Mouse (Mus musculus) right cerebral cortex, postnatal 4 days (tissue): Measurements from ENCODE around the gene Scnn1g.

Experiments
- DNase-seq: peaks from one replicate; pipeline ENCODE4 v3.0.0-alpha.2; 2022

Scnn1g gene

DNA sequence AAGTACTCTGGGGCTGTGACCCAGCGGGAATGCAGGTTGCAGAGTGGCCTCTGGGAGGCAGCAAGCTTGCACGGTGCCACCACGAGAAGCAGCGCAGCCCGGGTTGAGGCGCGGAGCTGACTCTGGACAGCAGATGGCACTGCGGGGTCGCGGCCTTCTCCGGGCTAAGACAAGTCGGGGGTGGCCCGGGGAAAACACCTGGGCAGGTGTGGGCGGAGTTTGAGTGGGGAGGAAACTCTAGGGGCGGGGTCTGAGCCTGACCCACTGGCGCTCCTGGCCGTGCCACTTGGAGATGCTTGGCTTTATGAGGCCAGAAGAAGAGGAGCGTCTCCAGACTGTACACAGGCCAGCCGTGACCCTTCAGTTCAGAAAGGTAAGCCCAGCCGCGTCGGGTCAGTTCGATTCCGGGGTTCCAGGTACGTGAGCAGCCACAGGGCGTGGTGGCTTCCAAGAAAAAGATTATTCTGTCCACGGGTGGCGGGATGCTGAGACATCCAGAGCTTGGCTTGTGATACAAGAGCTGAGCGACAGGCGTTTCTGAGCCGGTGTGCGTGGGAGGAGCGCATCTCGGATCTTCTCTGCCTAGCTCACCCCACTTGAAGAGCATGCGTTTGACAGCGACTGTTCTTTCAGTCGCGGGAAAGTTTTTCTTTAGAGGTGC lies at the start of gene Scnn1g:
Gene Scnn1g, plus strand, starts transcription at position 309 of the 661 bp plus-strand sequence.
- DNase-seq, result peak; percentile 87

GRCm38 (mm10) chr7:121685140-121685984 lies 48.9 kb upstream of the Scnn1g start:
- no peak for DNase-seq

DNA sequence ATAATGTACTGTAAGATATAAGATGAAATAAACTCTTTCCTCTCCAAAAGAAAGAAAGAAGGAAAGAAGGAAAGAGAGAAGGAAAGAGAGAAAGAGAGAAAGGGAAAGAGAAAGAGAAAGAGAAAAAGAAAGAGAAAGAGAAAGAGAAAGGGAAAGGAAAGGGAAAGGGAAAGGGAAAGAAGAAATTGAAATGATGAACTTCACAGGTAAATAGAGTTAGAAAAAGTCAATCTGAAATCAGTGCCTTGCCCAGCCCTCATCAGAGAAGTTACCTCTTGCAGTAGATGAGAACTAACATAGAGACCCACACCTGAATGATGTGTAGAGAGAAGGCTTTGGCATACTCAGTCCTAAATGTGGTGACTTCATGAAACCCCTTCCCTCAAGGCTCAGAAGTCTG lies 44.9 kb upstream of the Scnn1g start:
- DNase-seq, result no peak

- no peak for DNase-seq
Measured at GRCm38 (mm10) chr7:121691803-121692202, 42.5 kb upstream of the Scnn1g start.

- DNase-seq, result no peak
Measured at GRCm38 (mm10) chr7:121697170-121697569, 37.1 kb upstream of the Scnn1g start.

GRCm38 (mm10) chr7:121697574-121697973 lies 36.7 kb upstream of the Scnn1g start:
- no peak for DNase-seq

DNA sequence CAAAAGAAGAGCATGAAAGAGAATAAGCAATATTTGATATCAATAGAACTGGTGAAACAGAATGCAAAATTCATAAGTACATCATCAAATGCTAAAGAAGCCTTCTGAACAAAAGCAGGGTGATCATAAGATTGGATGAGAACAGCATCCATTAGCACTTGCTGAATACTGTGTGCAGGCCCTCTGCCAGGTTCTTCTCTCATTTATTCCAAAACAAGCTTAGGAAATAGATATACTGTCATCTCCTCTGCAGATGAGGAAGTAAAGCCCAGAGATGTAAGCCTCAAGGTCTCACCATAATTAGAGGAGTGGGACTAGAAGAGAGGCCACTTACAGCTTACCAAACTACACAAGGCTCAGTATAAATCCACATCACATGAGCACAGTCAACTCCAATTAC lies 35.1 kb upstream of the Scnn1g start:
- DNase-seq, result no peak

DNA sequence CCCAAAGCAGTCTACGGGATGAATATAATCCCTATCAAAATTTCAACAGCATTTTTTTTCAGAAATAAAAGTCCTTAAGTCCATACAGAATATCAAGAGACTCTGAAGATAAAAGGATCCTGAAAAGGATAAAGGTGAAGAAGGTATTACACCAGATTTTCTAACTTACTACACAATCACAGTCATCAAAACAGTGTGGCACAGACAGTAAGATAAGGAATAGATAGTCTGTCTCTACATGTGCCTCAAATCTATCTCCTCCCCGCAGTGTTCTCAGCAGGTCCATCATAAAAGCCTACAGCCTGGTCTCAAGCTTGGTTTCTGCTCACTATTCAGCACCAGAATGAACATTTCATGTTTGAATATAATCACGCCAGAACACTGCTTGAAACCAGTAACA lies 33.8 kb upstream of the Scnn1g start:
- DNase-seq, result no peak

GRCm38 (mm10) chr7:121701983-121702382 lies 32.3 kb upstream of the Scnn1g start:
- no peak for DNase-seq

- no peak for DNase-seq
Measured at GRCm38 (mm10) chr7:121705051-121705450, 29.2 kb upstream of the Scnn1g start.

DNA sequence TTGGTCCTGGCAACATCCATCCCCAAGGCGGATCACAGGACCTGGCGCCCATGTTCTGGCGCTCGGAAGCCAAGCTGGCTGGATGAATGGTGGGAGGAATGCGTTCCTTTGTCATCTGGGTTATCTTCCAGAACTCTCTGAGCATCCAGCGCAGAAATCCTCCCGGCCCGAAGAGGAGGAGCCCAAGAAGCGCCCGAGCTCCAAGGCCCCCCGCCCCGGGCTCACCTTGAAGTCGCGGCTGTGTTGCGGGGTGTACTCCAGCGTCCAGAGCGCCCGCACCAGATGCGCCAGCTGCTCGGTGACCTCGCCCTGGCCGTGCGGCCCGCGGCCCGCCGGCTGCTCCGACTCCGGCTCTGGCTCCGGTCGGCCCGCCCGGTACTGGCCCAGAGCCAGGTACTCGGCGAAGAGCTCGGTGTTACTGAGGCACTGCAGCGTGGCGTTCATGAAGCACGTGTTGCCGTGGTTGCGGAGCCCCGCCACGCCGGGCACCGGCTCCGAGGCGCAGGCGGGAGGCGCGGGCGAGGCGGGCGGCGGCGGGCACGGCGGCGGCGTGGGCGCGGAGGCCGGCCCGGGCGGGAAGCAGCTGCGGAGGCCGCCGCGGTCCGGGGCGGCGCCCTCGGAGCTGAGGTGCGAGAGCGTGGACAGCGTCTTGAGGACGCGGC lies 27.7 kb upstream of the Scnn1g start:
- DNase-seq, result peak; percentile 58

- peak; percentile 89 for DNase-seq
Measured at GRCm38 (mm10) chr7:121707073-121707667, 27.1 kb upstream of the Scnn1g start, which contains the start of gene Usp31. Usp31 (minus strand) TSS chr7:121707253.

- DNase-seq, result no peak
Measured at GRCm38 (mm10) chr7:121711171-121711570, 23.1 kb upstream of the Scnn1g start.

DNA sequence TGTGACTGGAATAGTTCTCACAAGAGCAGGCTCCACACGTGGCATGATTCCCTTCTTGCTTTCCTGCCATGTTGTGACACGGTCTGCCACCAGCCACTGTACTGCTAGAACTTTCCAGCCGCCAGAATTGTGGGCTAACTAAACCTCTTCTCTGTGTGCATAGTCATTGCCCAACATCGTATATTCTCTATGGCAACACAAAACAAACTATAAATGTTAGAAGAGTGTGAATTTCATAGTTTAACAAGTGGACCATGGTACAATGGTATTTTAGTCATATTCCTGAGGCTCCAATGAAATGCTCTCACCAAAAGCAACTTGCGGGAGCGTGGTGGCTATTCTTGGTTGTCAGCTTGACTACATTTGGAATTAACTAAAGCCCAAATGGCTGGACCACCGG lies 17.2 kb upstream of the Scnn1g start:
- no peak for DNase-seq

DNA sequence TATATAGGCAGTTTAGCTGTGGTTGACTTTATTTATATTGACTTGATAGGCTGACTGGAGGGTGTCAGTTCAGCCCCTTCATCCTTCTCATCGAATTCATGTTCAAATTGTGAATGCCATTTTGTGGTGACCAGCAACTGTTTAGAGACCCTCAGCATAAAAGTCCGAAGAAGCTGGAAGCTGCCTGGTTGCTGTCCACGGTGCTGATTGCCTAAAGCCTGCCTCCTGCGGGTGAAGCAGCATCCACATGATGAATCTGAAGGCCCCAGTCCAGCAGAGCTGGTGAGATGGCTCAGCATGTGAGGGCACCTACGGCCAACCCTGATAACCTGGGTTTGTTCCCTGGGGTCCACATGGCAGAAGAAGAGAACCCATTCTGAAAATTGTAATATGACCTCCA lies 4.1 kb upstream of the Scnn1g start:
- DNase-seq, result peak; percentile 15

- DNase-seq, result peak; percentile 14
Measured at GRCm38 (mm10) chr7:121737511-121738415, 3.5 kb downstream of the Scnn1g start.

- no peak for DNase-seq
Measured at GRCm38 (mm10) chr7:121750244-121750643, 16.0 kb downstream of the Scnn1g start.

DNA sequence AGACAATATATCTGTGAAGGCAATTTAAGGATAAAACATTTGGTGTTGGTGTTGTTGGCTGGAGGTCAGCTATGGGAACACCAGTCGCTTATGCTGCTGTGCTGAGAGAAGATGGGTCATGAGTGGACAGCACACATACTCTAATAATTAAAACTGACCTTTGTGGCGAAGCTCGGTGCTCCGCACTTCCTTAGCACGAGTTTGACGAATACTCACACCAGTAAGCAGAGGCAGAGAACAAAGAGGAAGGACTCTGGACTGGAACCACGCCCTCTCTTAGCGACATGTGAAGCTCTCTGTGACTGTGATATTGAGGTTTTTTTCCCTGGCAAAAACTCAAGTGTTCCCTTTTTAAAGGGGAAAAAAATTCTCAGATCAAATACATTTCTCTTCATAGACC lies 20.5 kb downstream of the Scnn1g start:
- no peak for DNase-seq

GRCm38 (mm10) chr7:121763328-121763727 lies 29.0 kb downstream of the Scnn1g start:
- no peak for DNase-seq

- DNase-seq, result no peak
Measured at GRCm38 (mm10) chr7:121767900-121768299, 33.6 kb downstream of the Scnn1g start.

- no peak for DNase-seq
Measured at GRCm38 (mm10) chr7:121768983-121769382, 34.7 kb downstream of the Scnn1g start.

DNA sequence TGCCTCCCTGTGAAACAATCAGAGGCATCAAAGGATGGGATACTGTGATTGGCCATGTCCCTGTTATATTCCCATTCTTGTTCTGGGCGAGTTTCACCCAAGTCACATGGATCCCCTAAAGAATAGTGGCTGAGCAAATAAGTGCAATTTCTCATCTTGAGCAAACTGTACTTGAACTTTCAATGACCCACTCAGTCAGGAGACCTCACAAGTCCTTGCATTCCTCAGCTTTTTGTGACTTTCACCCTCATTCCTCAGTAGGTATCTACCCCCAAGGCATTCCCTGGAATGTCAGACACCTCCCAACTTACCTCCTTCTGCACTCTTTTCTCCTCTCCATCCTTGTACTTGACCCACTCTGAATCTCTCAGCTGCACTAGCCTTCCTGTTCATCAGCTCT lies 44.3 kb downstream of the Scnn1g start:
- DNase-seq, result no peak
